Mouse (Mus musculus): ENCODE measurements at regions not wholly inside any gene's neighbourhood (a gene's known extent, or its start where the extent isn't known, plus 50 kb on each side); places are given as distances from the start of the nearest gene placed in this dataset.

DNA sequence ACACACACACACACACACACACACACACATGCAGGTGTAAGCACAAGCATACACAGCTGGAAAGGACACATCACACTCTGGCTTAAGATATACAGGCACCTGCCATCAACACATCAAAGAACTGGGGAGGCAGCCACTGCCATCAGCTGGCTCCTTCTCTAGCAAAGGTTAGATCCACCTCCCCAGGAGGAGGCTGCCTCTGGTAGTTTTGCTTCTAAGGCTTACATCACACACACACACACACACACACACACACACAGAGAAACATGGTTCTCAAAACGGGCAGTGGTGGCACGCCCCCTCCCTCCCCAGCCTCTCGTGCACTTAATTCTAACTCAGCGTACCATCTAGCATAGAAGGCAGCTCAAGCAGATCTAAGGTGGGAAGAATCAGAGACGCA lies 126.9 kb upstream of the Zdhhc25 start:
- DNase-seq: no peak

DNA sequence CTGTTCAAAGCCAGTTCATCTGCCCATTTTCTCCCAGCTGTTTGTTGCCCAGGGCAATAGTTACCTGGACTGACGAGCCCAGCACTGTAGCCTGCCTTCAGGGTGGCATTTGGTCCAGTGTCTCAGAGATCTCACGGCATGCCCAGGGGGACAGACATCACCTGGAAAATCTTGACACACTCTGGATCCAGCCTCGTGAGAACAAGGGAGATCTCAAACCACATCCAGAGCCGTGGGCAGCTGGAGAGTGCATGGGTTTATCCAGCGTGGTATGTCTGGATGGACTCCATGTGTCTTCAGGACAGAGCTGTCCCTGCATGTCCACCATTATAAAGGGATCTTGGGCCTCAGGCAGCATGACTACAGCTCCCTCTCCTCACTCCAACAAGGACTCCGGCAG lies 116.6 kb upstream of the Zdhhc25 start:
- DNase-seq: no peak

DNA sequence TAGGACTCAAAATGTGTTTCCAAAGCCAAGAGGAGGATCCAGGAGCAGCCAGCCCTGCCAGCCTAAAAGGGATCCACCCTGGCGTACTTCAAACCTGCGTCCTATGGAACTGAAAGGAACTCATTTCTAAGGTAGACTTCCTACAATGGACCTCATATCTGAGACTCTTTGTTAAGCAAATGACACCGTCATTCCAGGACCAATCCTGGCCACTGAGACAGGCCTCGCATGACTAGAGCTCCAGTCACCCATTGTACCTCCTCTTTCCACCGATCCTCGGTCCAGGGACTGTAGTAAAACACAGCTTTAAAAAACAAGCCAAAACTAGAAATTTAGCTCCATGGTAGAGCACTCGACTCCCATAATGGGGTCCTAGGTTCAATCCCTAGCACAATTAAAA lies 110.4 kb upstream of the Zdhhc25 start:
- DNase-seq: no peak

DNA sequence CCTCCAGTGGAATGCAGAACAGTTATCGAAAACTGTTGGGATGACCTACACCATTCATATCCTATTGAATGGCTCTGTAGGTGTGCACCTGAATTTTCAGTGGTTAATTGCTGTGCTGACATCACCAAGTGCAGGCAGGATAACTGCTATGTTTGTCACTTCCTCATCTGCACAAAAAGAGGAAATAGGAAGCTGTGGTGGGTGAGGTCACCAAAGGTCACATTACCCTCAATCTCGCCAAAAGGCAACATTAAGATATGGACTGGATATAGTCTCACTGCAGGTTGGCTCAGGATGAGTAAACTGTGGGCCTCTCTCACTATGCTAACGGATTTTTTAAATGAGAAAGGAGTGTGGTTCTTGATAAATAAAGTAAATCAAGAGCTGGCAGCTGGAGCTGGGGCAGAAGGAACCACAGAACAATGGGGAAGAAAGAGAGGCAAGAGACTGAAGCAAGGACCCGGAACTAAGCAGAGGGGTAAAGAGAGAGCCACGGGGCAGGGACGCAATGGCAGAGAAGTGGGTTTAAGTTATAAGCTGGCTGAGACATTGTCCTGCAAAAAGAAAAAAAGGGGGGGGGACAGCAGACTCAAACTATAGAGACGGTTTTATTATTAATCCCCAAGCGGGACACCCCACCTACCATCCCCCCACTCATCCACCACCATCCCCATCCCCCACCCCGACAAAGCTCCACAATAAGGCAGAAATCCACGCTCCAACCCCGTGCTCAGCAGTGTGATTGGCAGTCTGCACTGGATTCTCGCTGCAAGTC lies 109.6 kb upstream of the Zdhhc25 start:
- no peak for DNase-seq

- DNase-seq: no peak
These were observed 109.1 kb upstream of the Zdhhc25 start for GRCm38 (mm10) chr15:88491091-88491366.

- DNase-seq: no peak
These were observed 102.1 kb upstream of the Zdhhc25 start for GRCm38 (mm10) chr15:88497957-88498356.

DNA sequence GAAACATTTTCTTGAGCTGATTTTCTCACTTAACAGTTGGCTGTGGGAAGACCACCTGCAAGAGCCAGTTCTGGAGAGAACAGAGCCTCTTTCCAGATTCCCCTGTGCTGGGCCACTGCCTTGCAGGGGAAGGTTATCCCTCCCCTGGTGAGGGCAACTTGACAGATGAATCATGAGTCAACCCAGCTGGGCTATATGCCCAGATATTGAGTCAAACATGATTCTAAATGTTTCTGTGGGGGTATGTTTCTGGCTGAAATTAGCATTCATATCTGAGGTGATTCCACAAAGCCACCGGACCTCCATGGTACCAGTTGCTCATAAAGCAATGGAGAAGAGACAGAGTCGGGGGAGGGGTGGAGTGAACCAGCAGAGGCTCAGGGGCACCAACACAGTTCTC lies 97.8 kb upstream of the Zdhhc25 start:
- peak; percentile 78 for DNase-seq

- no peak for DNase-seq
These were observed 96.2 kb upstream of the Zdhhc25 start for GRCm38 (mm10) chr15:88503896-88504295.

GRCm38 (mm10) chr15:88505491-88506119 lies 94.5 kb upstream of the Zdhhc25 start:
- DNase-seq: no peak

DNA sequence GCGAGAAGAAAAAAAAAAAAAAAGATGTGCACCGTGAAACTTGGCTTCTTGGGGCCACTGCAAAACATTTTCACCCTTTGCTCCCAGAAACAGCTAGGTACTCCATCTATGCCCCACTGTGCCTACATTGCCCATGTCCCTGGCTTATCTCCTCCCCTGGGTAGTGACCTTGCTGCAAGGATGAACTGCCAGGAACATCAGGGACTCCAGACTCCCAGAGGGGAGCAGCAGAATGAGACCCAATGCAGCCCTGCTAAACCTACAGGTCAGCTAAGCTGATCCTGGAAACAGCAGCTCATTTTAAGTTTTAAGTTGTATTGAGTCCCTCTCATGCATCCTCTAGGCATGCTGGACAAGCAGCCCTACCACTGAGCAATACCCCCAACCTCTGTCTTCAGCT lies 92.2 kb upstream of the Zdhhc25 start:
- DNase-seq: peak; percentile 11

DNA sequence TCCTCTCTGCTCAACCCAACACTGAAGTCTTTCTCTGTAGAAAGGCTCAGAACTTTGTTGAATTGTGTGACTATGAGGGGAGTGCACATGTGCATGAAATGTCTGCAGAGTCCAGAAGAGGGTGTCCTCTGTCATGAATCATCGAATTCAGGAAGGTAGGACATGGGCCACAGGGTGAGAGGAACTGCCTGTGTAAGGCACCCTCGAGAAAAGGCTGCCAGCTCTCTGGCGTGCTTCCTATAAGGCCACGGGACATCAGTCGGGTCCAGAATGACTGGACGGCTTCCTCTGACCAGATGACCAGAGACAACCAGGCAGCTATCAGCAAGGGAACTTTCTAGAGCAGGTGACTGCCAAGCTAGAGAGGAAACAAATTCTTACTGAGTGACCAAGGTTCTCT lies 91.1 kb upstream of the Zdhhc25 start:
- DNase-seq: no peak

GRCm38 (mm10) chr15:88509626-88510025 lies 90.5 kb upstream of the Zdhhc25 start:
- DNase-seq: no peak

- no peak for DNase-seq
These were observed 86.0 kb upstream of the Zdhhc25 start for GRCm38 (mm10) chr15:88514091-88514490.

DNA sequence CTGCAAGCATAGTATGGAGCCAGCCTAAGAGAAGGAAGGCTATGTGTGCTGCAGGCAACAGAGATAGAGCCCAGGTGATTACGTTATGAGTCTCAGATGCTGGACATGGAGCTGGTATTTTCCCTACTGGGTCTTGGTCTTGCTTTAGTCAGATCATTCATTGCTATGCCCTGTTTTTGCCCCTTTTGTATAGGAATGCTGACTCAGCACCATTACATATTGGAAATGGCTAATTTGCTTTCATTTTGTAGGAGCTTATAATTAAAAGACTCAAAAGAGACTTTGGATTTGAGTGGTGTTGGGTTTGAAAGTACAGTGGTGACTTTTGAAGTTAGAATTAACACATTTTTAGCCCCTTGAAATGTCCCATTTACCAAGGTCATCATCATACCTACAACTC lies 68.9 kb upstream of the Zdhhc25 start:
- no peak for DNase-seq

GRCm38 (mm10) chr15:88532008-88532407 lies 68.1 kb upstream of the Zdhhc25 start:
- no peak for DNase-seq

DNA sequence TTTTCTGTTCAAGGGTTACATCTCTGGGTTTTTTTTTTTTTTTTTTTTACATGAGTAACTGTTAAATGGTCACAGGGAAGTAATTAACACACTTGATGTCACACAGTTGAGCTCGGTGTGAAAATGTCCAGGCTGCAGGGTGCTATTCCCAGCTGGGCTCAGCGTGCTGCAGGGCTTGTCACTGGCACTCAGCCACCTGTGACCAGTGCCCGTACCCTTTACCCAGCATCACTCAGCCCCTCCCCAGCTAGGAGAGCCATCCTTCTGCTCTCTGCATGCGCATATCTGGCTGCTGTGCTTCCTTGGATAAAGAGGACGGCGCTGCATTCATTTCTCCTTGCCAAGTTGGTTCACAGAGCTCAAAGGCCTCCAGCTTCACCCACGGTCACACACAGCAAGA lies 66.7 kb upstream of the Zdhhc25 start:
- DNase-seq: no peak

- peak; percentile 6 for DNase-seq
These were observed 64.6 kb upstream of the Zdhhc25 start for GRCm38 (mm10) chr15:88535516-88535915.

DNA sequence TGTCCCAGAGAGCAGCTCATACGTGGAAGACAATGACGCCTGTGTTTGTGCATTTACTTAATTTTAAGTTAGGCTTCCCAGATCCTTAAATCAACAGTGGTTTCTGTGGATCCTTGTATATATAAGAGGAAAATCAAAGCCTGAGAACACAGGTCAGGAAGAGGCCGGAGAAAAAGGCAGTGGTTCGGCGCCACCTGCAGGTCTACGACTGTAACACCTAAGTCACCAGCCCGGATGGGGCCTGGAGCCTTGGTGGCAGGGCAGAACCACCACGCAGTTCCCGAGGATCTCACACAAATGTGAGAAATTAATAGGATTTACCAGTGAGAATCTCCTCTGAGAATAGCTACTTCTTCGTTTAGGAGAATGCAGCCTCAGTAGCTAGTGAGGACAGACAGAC lies 62.9 kb upstream of the Zdhhc25 start:
- peak; percentile 64 for DNase-seq

- no peak for DNase-seq
These were observed 57.5 kb upstream of the Zdhhc25 start for GRCm38 (mm10) chr15:88542567-88542966.

DNA sequence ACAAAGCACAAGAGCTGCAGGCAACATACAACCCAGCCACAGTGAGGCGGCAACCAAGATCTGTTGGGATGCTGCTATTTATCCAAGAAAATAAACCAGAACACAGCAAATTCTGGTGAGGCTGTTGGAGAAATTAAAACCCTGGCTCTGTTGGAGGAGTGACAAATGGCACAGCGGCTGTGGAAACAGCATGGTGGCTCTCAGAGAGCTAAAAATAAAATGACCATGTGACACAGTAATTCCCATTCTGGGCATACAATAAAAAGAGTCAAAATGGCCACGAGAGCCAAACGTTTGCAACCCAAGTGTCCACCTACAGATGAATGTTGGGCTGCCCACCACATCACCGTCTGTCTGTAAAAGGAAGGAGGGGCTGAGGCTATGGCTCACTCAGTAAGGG lies 55.9 kb upstream of the Zdhhc25 start:
- DNase-seq: no peak

GRCm38 (mm10) chr15:88548261-88548660 lies 51.8 kb upstream of the Zdhhc25 start:
- no peak for DNase-seq

All from adrenal gland, postnatal 14 days (tissue).